Mouse (Mus musculus) hindbrain, postnatal 0 days (tissue): ENCODE measurements around the gene Olfr275. TPM values are rescaled to one million over a fixed set of nuclear protein-coding genes. Genes with fewer than 3 reads are reported as not detected.

Experiments used
- ATAC-seq: fragments of 200-750 bp; cut with Nextera tagmentation; 2 replicates; pipeline ENCODE4 v1.8.0; 2017; ENCODE audit warnings: mild to moderate bottlenecking, moderate TSS enrichment, moderate library complexity
- DNase-seq: peaks from one replicate; pipeline ENCODE4 v3.0.0-alpha.2; 2015; ENCODE audit warnings: low spot score
- H3K27ac ChIP-seq: fragments of 300-500 bp; sonication (generic); 2 replicates; pipeline ENCODE4 v1.5.1; 2014; ENCODE audit warnings: mild to moderate bottlenecking
- H3K27me3 ChIP-seq: fragments of 300-500 bp; sonication (generic); 2 replicates; pipeline ENCODE4 v1.6.1; 2014; ENCODE audit warnings: low read length, mixed read lengths; ENCODE audit not compliant: insufficient read depth
- H3K36me3 ChIP-seq: fragments of 300-500 bp; sonication (generic); 2 replicates; pipeline ENCODE4 v1.6.1; 2014; ENCODE audit warnings: low read length, mixed read lengths; ENCODE audit not compliant: insufficient read depth
- H3K4me1 ChIP-seq: fragments of 300-500 bp; sonication (generic); 2 replicates; pipeline ENCODE4 v1.6.1; 2014; ENCODE audit warnings: antibody characterized with exemption, low read length, mixed read lengths; ENCODE audit not compliant: insufficient read depth
- H3K4me2 ChIP-seq: fragments of 300-500 bp; sonication (generic); 2 replicates; pipeline ENCODE4 v1.6.1; 2014; ENCODE audit warnings: low read depth, mild to moderate bottlenecking, low read length, moderate library complexity, mixed read lengths
- H3K4me3 ChIP-seq: fragments of 300-500 bp; sonication (generic); 2 replicates; pipeline ENCODE4 v1.5.1; 2014; ENCODE audit warnings: low read length
- H3K9ac ChIP-seq: fragments of 300-500 bp; sonication (generic); replicated peaks from 2 replicates; pipeline ENCODE4 v1.6.1; 2014; ENCODE audit warnings: mild to moderate bottlenecking, low read length, moderate library complexity, mixed read lengths
- H3K9me3 ChIP-seq: fragments of 300-500 bp; sonication (generic); 2 replicates; pipeline ENCODE4 v1.6.1; 2016; ENCODE audit warnings: low read length, mixed read lengths
- CTCF ChIP-seq: IDR thresholded peaks from 2 replicates; pipeline ENCODE4 v1.5.1; 2016; ENCODE audit warnings: antibody characterized with exemption, control low read depth, low read depth
- WGBS: fragments of 180-500 bp; shearing (Covaris S2); extraction: QIAGEN DNeasy Blood & Tissue Kit; methylation state at CpG from one replicate; pipeline ENCODE4 v1.1.7; 2014; 5-methylcytosine and 5-hydroxymethylcytosine counted together
- polyA plus RNA-seq: library from polyadenylated mRNA; unstranded; fragments of >200 nt; fragmentation: Nextera tagmentation; extraction: Ambion mirVana; gene quantifications from 2 replicates; pipeline ENCODE4 v1.2.1, GENCODE M21; 2015
- total RNA-seq: library from RNA; depleted of rRNA; stranded (reverse); fragments of >200 nt; gene quantifications from 2 replicates; pipeline ENCODE4 v1.2.3, GENCODE M21; 2014; rRNA removed

Olfr275 gene
- total and polyA plus RNA-seq, 2 experiments from 2014 or later = not detected

GRCm38 (mm10) chr4:52849039-52849635 lies 34.7 kb downstream of the Olfr275 start:
- Histone ChIP-seq H3K4me3 (no peak overlapping the region), H3K9me3 (no peaks in the 10 kb centered on the region), H3K4me2 (no peak overlapping the region), H3K9ac (no peak overlapping the region), H3K36me3 (no peaks in the 10 kb centered on the region), H3K27me3 (no peaks in the 10 kb centered on the region), H3K4me1 (no peaks in the 10 kb centered on the region), H3K27ac (no peak overlapping the region)
- TF ChIP-seq CTCF = no peak
- WGBS = 33% methylated on average over 4 of the region's 4 CpGs
- DNase-seq (peak; percentile 73), ATAC-seq (peak; percentile 68)

- WGBS = 68% methylated on average over 5 of the region's 5 CpGs
- Histone ChIP-seq H3K27ac (no peak overlapping the region), H3K36me3 (no peaks in the 10 kb centered on the region), H3K4me3 (no peak overlapping the region), H3K9me3 (no peaks in the 10 kb centered on the region), H3K4me1 (no peaks in the 10 kb centered on the region), H3K27me3 (no peaks in the 10 kb centered on the region), H3K9ac (no peak overlapping the region), H3K4me2 (no peak overlapping the region)
- no peak for TF ChIP-seq CTCF
- DNase-seq = no peak
- ATAC-seq = no peak
These were observed 35.3 kb downstream of the Olfr275 start for GRCm38 (mm10) chr4:52849672-52850071.

GRCm38 (mm10) chr4:52859136-52859535 lies 44.7 kb downstream of the Olfr275 start, which contains the start of gene Olfr273:
TSS of gene Olfr273 (minus strand) at chr4:52859236.
- ATAC-seq (no peak), DNase-seq (no peak)
- H3K9me3 ChIP-seq = no peaks in the 10 kb centered on the region
- H3K27ac ChIP-seq = no peak within 1 kb of the TSS
- 69% methylated on average over 1 of the region's 1 CpGs for WGBS
- TF ChIP-seq CTCF = no peak
- no peaks in the 10 kb centered on the region for H3K27me3 ChIP-seq
- H3K4me2 ChIP-seq = no peak within 1 kb of the TSS
- H3K36me3 ChIP-seq = no peaks in the 10 kb centered on the region
- H3K4me1 ChIP-seq = no peaks in the 10 kb centered on the region
- no peak within 1 kb of the TSS for H3K4me3 ChIP-seq
- H3K9ac ChIP-seq = no peak within 1 kb of the TSS

GRCm38 (mm10) chr4:52864156-52864555 lies 49.8 kb downstream of the Olfr275 start:
- DNase-seq (no peak), ATAC-seq (no peak)
- Histone ChIP-seq H3K36me3 (no peaks in the 10 kb centered on the region), H3K27ac (no peak overlapping the region), H3K4me2 (no peak overlapping the region), H3K27me3 (no peaks in the 10 kb centered on the region), H3K4me3 (no peak overlapping the region), H3K9ac (no peak overlapping the region), H3K9me3 (no peaks in the 10 kb centered on the region), H3K4me1 (no peaks in the 10 kb centered on the region)
- TF ChIP-seq CTCF = no peak
- 92% methylated on average over 9 of the region's 9 CpGs for WGBS

Other genes with a start within 250 kb of the Olfr275 start
- not detected in 2 replicates for gene Toporsl, start 218.3 kb upstream of the Olfr275 start, total RNA-seq
- not detected in 2 replicates for gene Toporsl, start 218.3 kb upstream of the Olfr275 start, polyA plus RNA-seq
- gene Olfr273, start 44.6 kb downstream of the Olfr275 start, total RNA-seq = not detected in 2 replicates
- not detected in 2 replicates for gene Olfr273, start 44.6 kb downstream of the Olfr275 start, polyA plus RNA-seq
- gene Olfr272, start 104.6 kb downstream of the Olfr275 start, total RNA-seq = not detected in 2 replicates
- gene Olfr272, start 104.6 kb downstream of the Olfr275 start, polyA plus RNA-seq = not detected in 2 replicates
- not detected in 2 replicates for gene Olfr270, start 149.9 kb downstream of the Olfr275 start, total RNA-seq
- gene Olfr270, start 149.9 kb downstream of the Olfr275 start, polyA plus RNA-seq = not detected in 2 replicates
- not detected in 2 replicates for gene Nipsnap3a, start 174.7 kb downstream of the Olfr275 start, total RNA-seq
- gene Nipsnap3a, start 174.7 kb downstream of the Olfr275 start, polyA plus RNA-seq = not detected in 2 replicates
- gene Nipsnap3b, start 197.3 kb downstream of the Olfr275 start, total RNA-seq = 96.6 and 97.0 TPM in 2 replicates
- 151 and 159 TPM in 2 replicates for gene Nipsnap3b, start 197.3 kb downstream of the Olfr275 start, polyA plus RNA-seq